16 mouse cellular contexts compared by ENCODE assay signal in genomic region chr16:92631637-92632036, GRCm38 (mm10).
DNase-seq lines count a peak whose midpoint lies in the region; ATAC-seq and TF ChIP-seq lines count a peak whose summit lies in the region.
"Had no signal": no experiment of that assay in that cellular context is flagged by ENCODE, and none has a peak within 500 bp of the region (broad histone marks: within the 10 kb centered on the region; RNA-seq: fewer than 3 reads in every experiment).

No protein-coding gene starts in this region.

- ATAC-seq in heart, embryonic 13.5 days (ENCODE audit: extremely low read depth, insufficient number of reproducible peaks, low FRiP score, low TSS enrichment), result no peak
- peak; percentile 2 for ATAC-seq in lung, embryonic 15.5 days (ENCODE audit: borderline replicate concordance, extremely low read depth, low FRiP score, low TSS enrichment)
- no peak for ATAC-seq in embryonic facial prominence, embryonic 13.5 days (ENCODE audit: insufficient number of reproducible peaks, insufficient read depth, low FRiP score, low TSS enrichment, low read depth)
- peak; percentile 28; the same call in 1 of the 2 replicates for ATAC-seq in intestine, embryonic 16.5 days
- ATAC-seq: inflammation-experienced regulatory T-cells, adult 6 months had no signal

- H3K4me1 ChIP-seq in heart, embryonic 13.5 days, result peaks cover 28% of the 10 kb centered on the region
- H3K4me1 ChIP-seq in heart, adult 2 months (ENCODE audit: control insufficient read depth, insufficient read depth, low read length), result no peaks in the 10 kb centered on the region
- H3K4me1 ChIP-seq in lung, embryonic 15.5 days, result peaks cover 29% of the 10 kb centered on the region
- H3K4me1 ChIP-seq in embryonic facial prominence, embryonic 13.5 days, result peaks cover 69% of the 10 kb centered on the region
- H3K4me1 ChIP-seq in intestine, embryonic 16.5 days (ENCODE audit: control insufficient read depth, insufficient read depth, low read length), result peaks cover 15% of the 10 kb centered on the region

- no peak for TF ChIP-seq EP300 in heart, adult 2 months (IDR thresholded peaks at IDR 0.05; ENCODE audit: insufficient read depth, low read depth, low read length)

- peak overlapping the region; percentile 59 for H3K4me2 ChIP-seq in heart, embryonic 13.5 days
- peak overlapping the region; percentile 37; the same call in 1 of the 2 replicates for H3K4me2 ChIP-seq in lung, embryonic 15.5 days
- no peak overlapping the region for H3K4me2 ChIP-seq in embryonic facial prominence, embryonic 13.5 days
- no peak overlapping the region for H3K4me2 ChIP-seq in intestine, embryonic 16.5 days (ENCODE audit: low read depth, low read length)
- H3K4me2 ChIP-seq: limb, embryonic 15.5 days; neural tube, embryonic 15.5 days had no signal

- intact Hi-C loops in heart, adult 2 months (cut with DNase I), result no loop called here

- no peak for TF ChIP-seq POLR2A in heart, adult 2 months (IDR thresholded peaks at IDR 0.05; ENCODE audit: insufficient read depth, low read depth, low read length)

- no peak overlapping the region for H3K27ac ChIP-seq in heart, embryonic 13.5 days (replicated peaks)
- H3K27ac ChIP-seq in heart, adult 2 months, result no peak overlapping the region
- peak overlapping the region; percentile 75 for H3K27ac ChIP-seq in lung, embryonic 15.5 days
- peak overlapping the region; percentile 73 for H3K27ac ChIP-seq in embryonic facial prominence, embryonic 13.5 days
- no peak overlapping the region for H3K27ac ChIP-seq in intestine, embryonic 16.5 days (ENCODE audit: low read length)
- H3K27ac ChIP-seq: neural tube, embryonic 15.5 days had no signal

- H3K9ac ChIP-seq in heart, embryonic 13.5 days, result no peak overlapping the region; the same call in 1 of the 2 replicates
- H3K9ac ChIP-seq in heart, adult 2 months (ENCODE audit: low read depth, low read length), result no peak overlapping the region
- no peak overlapping the region for H3K9ac ChIP-seq in lung, embryonic 15.5 days
- H3K9ac ChIP-seq in embryonic facial prominence, embryonic 13.5 days, result no peak overlapping the region
- H3K9ac ChIP-seq in intestine, embryonic 16.5 days (ENCODE audit: low read depth, low read length), result no peak overlapping the region
- H3K9ac ChIP-seq: limb, embryonic 15.5 days; neural tube, embryonic 15.5 days had no signal

- peaks cover 43% of the 10 kb centered on the region for H3K27me3 ChIP-seq in heart, embryonic 13.5 days (replicated peaks)
- no peaks in the 10 kb centered on the region for H3K27me3 ChIP-seq in heart, adult 2 months (ENCODE audit: control insufficient read depth, insufficient read depth, low read length)
- no peaks in the 10 kb centered on the region for H3K27me3 ChIP-seq in lung, embryonic 15.5 days
- no peaks in the 10 kb centered on the region for H3K27me3 ChIP-seq in embryonic facial prominence, embryonic 13.5 days
- no peaks in the 10 kb centered on the region; the same call in 1 of the 2 replicates for H3K27me3 ChIP-seq in intestine, embryonic 16.5 days (replicated peaks; ENCODE audit: control insufficient read depth, insufficient read depth, low read length)
- H3K27me3 ChIP-seq: limb, embryonic 15.5 days; neural tube, embryonic 15.5 days had no signal

- H3K9me3 ChIP-seq in heart, embryonic 13.5 days, result no peaks in the 10 kb centered on the region
- H3K9me3 ChIP-seq in lung, embryonic 15.5 days, result no peaks in the 10 kb centered on the region
- no peaks in the 10 kb centered on the region for H3K9me3 ChIP-seq in embryonic facial prominence, embryonic 13.5 days
- no peaks in the 10 kb centered on the region for H3K9me3 ChIP-seq in intestine, embryonic 16.5 days (ENCODE audit: control insufficient read depth, low read length)
- H3K9me3 ChIP-seq: limb, embryonic 15.5 days; neural tube, embryonic 15.5 days had no signal

- WGBS in heart, embryonic 13.5 days, result 13% methylated on average over 6 of the region's 6 CpGs
- WGBS in heart, adult 2 months, result 24% methylated on average over 6 of the region's 6 CpGs
- 10% methylated on average over 6 of the region's 6 CpGs for WGBS in lung, embryonic 15.5 days
- 21% methylated on average over 6 of the region's 6 CpGs for WGBS in embryonic facial prominence, embryonic 13.5 days
- 25% methylated on average over 6 of the region's 6 CpGs for WGBS in intestine, embryonic 16.5 days

- H3K4me3 ChIP-seq in heart, embryonic 13.5 days, result no peak overlapping the region
- H3K4me3 ChIP-seq in heart, adult 2 months, result no peak overlapping the region
- H3K4me3 ChIP-seq in lung, embryonic 15.5 days, result no peak overlapping the region
- no peak overlapping the region for H3K4me3 ChIP-seq in embryonic facial prominence, embryonic 13.5 days
- no peak overlapping the region for H3K4me3 ChIP-seq in intestine, embryonic 16.5 days (ENCODE audit: low read length)
- H3K4me3 ChIP-seq: erythroblast, embryonic 14.5 days; limb, embryonic 15.5 days; neural tube, embryonic 15.5 days had no signal

- no peaks in the 10 kb centered on the region for H3K79me2 ChIP-seq in heart, adult 2 months (replicated peaks; ENCODE audit: control insufficient read depth, insufficient read depth, low read length)

- DNase-seq in heart, adult 2 months, result no peak
- no peak for DNase-seq in lung, postnatal 25 days (ENCODE audit: low spot score)
- DNase-seq in spleen, postnatal 10 days (ENCODE audit: low spot score in 2 of 2), result no peak
- no peak for DNase-seq in urinary bladder, postnatal 36 days (ENCODE audit: low spot score in 2 of 2)
- DNase-seq: cerebellum, adult 11 months; layer of hippocampus, postnatal 36 days; right cerebral cortex, postnatal 14 days; thymus, postnatal 25 days had no signal

- no peak for TF ChIP-seq CTCF in heart, adult 2 months (IDR thresholded peaks at IDR 0.05)

- H3K36me3 ChIP-seq in heart, embryonic 13.5 days, result no peaks in the 10 kb centered on the region
- no peaks in the 10 kb centered on the region for H3K36me3 ChIP-seq in heart, adult 2 months (ENCODE audit: control insufficient read depth, insufficient read depth, low read length)
- no peaks in the 10 kb centered on the region for H3K36me3 ChIP-seq in lung, embryonic 15.5 days
- H3K36me3 ChIP-seq in embryonic facial prominence, embryonic 13.5 days, result peaks cover 26% of the 10 kb centered on the region
- H3K36me3 ChIP-seq in intestine, embryonic 16.5 days (ENCODE audit: control insufficient read depth, insufficient read depth, low read length), result no peaks in the 10 kb centered on the region
- H3K36me3 ChIP-seq: limb, embryonic 15.5 days; neural tube, embryonic 15.5 days had no signal

Comparison
In these comparisons a context has a peak if more than half of its experiments do, and no peak if none do; other contexts are left out.
1. ATAC-seq: peak in lung, embryonic 15.5 days (single experiment) and intestine, embryonic 16.5 days (single experiment); none in heart, embryonic 13.5 days (single experiment) and embryonic facial prominence, embryonic 13.5 days (single experiment).
2. H3K27ac ChIP-seq: peak in lung, embryonic 15.5 days (single experiment) and embryonic facial prominence, embryonic 13.5 days (single experiment); none in heart, embryonic 13.5 days (single experiment), heart, adult 2 months (single experiment) and intestine, embryonic 16.5 days (single experiment).
3. H3K4me2 ChIP-seq: peak in heart, embryonic 13.5 days (single experiment) and lung, embryonic 15.5 days (single experiment); none in embryonic facial prominence, embryonic 13.5 days (single experiment) and intestine, embryonic 16.5 days (single experiment).